In genomic region chr11:101968791-101969190, GRCm38 (mm10) we compare ENCODE assay signal across 9 mouse cellular contexts. TPM values are rescaled to one million over a fixed set of nuclear protein-coding genes. Genes with fewer than 3 reads are reported as not detected.
DNase-seq lines count a peak whose midpoint lies in the region; ATAC-seq and TF ChIP-seq lines count a peak whose summit lies in the region.
"Had no signal": no experiment of that assay in that cellular context is flagged by ENCODE, and none has a peak within 500 bp of the region (broad histone marks: within the 10 kb centered on the region; RNA-seq: fewer than 3 reads in every experiment).

No protein-coding gene starts in this region.

- no peak overlapping the region for H3K4me3 ChIP-seq in hindbrain, postnatal 0 days (ENCODE audit: low read length)
- H3K4me3 ChIP-seq: stomach, embryonic 15.5 days had no signal

- peak; percentile 96 for TF ChIP-seq CTCF in hindbrain, postnatal 0 days (IDR thresholded peaks at IDR 0.05; ENCODE audit: low read depth)

- no peak overlapping the region for H3K9ac ChIP-seq in hindbrain, postnatal 0 days (replicated peaks; ENCODE audit: low read length)
- H3K9ac ChIP-seq: stomach, embryonic 15.5 days had no signal

- WGBS in hindbrain, postnatal 0 days, result under 1% methylated on average over 5 of the region's 5 CpGs

- no peaks in the 10 kb centered on the region for H3K36me3 ChIP-seq in hindbrain, postnatal 0 days (ENCODE audit: insufficient read depth, low read length)
- H3K36me3 ChIP-seq: stomach, embryonic 15.5 days had no signal

- H3K27ac ChIP-seq in hindbrain, postnatal 0 days, result no peak overlapping the region
- H3K27ac ChIP-seq: stomach, embryonic 15.5 days had no signal

- H3K27me3 ChIP-seq in hindbrain, postnatal 0 days (ENCODE audit: insufficient read depth, low read length), result peaks cover 26% of the 10 kb centered on the region

- no peak overlapping the region for H3K4me2 ChIP-seq in hindbrain, postnatal 0 days (ENCODE audit: low read depth, low read length)
- H3K4me2 ChIP-seq: stomach, embryonic 15.5 days had no signal

- peak; percentile 71 for ATAC-seq in common myeloid progenitor, adult 5-6 weeks (replicated peaks; ENCODE audit: low read depth, poor library complexity, severe bottlenecking)
- peak; percentile 75 for ATAC-seq in hindbrain, postnatal 0 days
- ATAC-seq in megakaryocyte progenitor cell, adult 5-6 weeks (replicated peaks; ENCODE audit: poor library complexity), result peak; percentile 84

- H3K9me3 ChIP-seq in hindbrain, postnatal 0 days (ENCODE audit: low read length), result no peaks in the 10 kb centered on the region
- H3K9me3 ChIP-seq: stomach, embryonic 15.5 days had no signal

- peak; percentile 80 to 93 for DNase-seq in adrenal gland, adult (ENCODE audit: inconsistent age in 2 of 2, low spot score in 1 of 2)
- peak; percentile 66 to 74 for DNase-seq in gastrocnemius, adult 8-10 months (ENCODE audit: low spot score in 2 of 2)
- peak; percentile 94 for DNase-seq in hindbrain, postnatal 0 days (ENCODE audit: low spot score)
- DNase-seq in left cerebral cortex, adult 18-20 months (ENCODE audit: low spot score in 2 of 2), result peak; percentile 83 to 85
- peak; percentile 67 for DNase-seq in right cerebral cortex, postnatal 36 days (ENCODE audit: low spot score in 2 of 2)
- DNase-seq in yolk sac, embryonic 10.5 days (ENCODE audit: low spot score), result peak; percentile 71

- H3K4me1 ChIP-seq in hindbrain, postnatal 0 days (ENCODE audit: insufficient read depth, low read length), result 0 out of 2 replicates have a peak, but pooled peaks cover 4% of the 10 kb centered on the region

RNA-seq across cellular contexts. Expression of gene Sost, which starts 2.0 kb away (rescaled TPM):
- total RNA-seq in common myeloid progenitor, adult 5-6 weeks (2017), result not detected in 2 replicates
- not detected for total RNA-seq in gastrocnemius, adult 8-10 months (2022)
- total RNA-seq in hindbrain, postnatal 0 days (2014; rRNA removed), result 0.22 TPM in 1 of 2 replicates, not detected in the other
- 0.14 and 0.16 TPM in 2 replicates for polyA plus RNA-seq in hindbrain, postnatal 0 days (2015; fragmentation: Nextera tagmentation; extraction: Ambion mirVana)
- not detected for total RNA-seq in left cerebral cortex, adult 18-20 months (2021)
- total RNA-seq in megakaryocyte progenitor cell, adult 5-6 weeks (2015), result not detected in 2 replicates
- not detected in 2 replicates for total RNA-seq in megakaryocyte progenitor cell, adult 5-6 weeks (2017)

RNA-seq across cellular contexts. Expression of gene Cfap97d1, which starts 15.3 kb away (rescaled TPM):
- total RNA-seq in common myeloid progenitor, adult 5-6 weeks (2017), result not detected in 2 replicates
- not detected for total RNA-seq in gastrocnemius, adult 8-10 months (2022)
- not detected in 2 replicates for total RNA-seq in hindbrain, postnatal 0 days (2014; rRNA removed)
- polyA plus RNA-seq in hindbrain, postnatal 0 days (2015; fragmentation: Nextera tagmentation; extraction: Ambion mirVana), result not detected in 2 replicates
- total RNA-seq in left cerebral cortex, adult 18-20 months (2021), result not detected
- not detected in 2 replicates for total RNA-seq in megakaryocyte progenitor cell, adult 5-6 weeks (2015)
- total RNA-seq in megakaryocyte progenitor cell, adult 5-6 weeks (2017), result not detected in 2 replicates
- polyA plus RNA-seq: stomach, embryonic 15.5 days had no signal

RNA-seq across cellular contexts. Expression of gene Dusp3, which starts 18.0 kb away (rescaled TPM):
- total RNA-seq in common myeloid progenitor, adult 5-6 weeks (2017), result 2.0 and 6.6 TPM in 2 replicates
- 100 to 1,000 TPM; 134 to 209 (median 172) TPM for total RNA-seq in gastrocnemius, adult 8-10 months (2022)
- 52.0 and 80.7 TPM in 2 replicates for total RNA-seq in hindbrain, postnatal 0 days (2014; rRNA removed)
- polyA plus RNA-seq in hindbrain, postnatal 0 days (2015; fragmentation: Nextera tagmentation; extraction: Ambion mirVana), result 44.7 and 45.2 TPM in 2 replicates
- 100 to 1,000 TPM; 195 to 205 TPM for total RNA-seq in left cerebral cortex, adult 18-20 months (2021)
- total RNA-seq in megakaryocyte progenitor cell, adult 5-6 weeks (2015), result 3.4 and 4.7 TPM in 2 replicates
- total RNA-seq in megakaryocyte progenitor cell, adult 5-6 weeks (2017), result 1.4 and 4.1 TPM in 2 replicates

RNA-seq across cellular contexts. Expression of gene Mpp3, which starts 59.5 kb away (rescaled TPM):
- not detected in 2 replicates for total RNA-seq in common myeloid progenitor, adult 5-6 weeks (2017)
- 10 to 100 TPM; 12.9 to 17.9 (median 15.7) TPM for total RNA-seq in gastrocnemius, adult 8-10 months (2022)
- total RNA-seq in hindbrain, postnatal 0 days (2014; rRNA removed), result 73.5 and 81.3 TPM in 2 replicates
- 53.8 and 54.1 TPM in 2 replicates for polyA plus RNA-seq in hindbrain, postnatal 0 days (2015; fragmentation: Nextera tagmentation; extraction: Ambion mirVana)
- total RNA-seq in left cerebral cortex, adult 18-20 months (2021), result 10 to 100 TPM; 77.6 to 89.6 TPM
- total RNA-seq in megakaryocyte progenitor cell, adult 5-6 weeks (2015), result not detected in 2 replicates
- total RNA-seq in megakaryocyte progenitor cell, adult 5-6 weeks (2017), result not detected in 2 replicates
